Mouse (Mus musculus): ENCODE data around the gene Tbx10.
A peak's percentile ranks its signal among the peaks of the same experiment; 100 is the strongest.

- peak; percentile 91 for TF ChIP-seq MXI1 (IDR thresholded peaks at IDR 0.05; ENCODE audit: low read depth, low read length)
- no peak for TF ChIP-seq MEF2A (IDR thresholded peaks at IDR 0.05; ENCODE audit: extremely low read depth, insufficient replicate concordance, low read depth, low read length, poor library complexity, severe bottlenecking)
- peak; percentile 82 for TF ChIP-seq MAX (IDR thresholded peaks at IDR 0.05; ENCODE audit: low read length)
- TF ChIP-seq GABPA (IDR thresholded peaks at IDR 0.05; ENCODE audit: low read depth, low read length): no peak
- no peak for TF ChIP-seq POLR2AphosphoS5 (IDR thresholded peaks at IDR 0.05; ENCODE audit: borderline replicate concordance, low read depth, low read length)
- TF ChIP-seq CTCF (IDR thresholded peaks at IDR 0.05 in 2 of 3, conservative IDR thresholded peaks at IDR 0.05 in 1 of 3; ENCODE audit: control insufficient read depth in 1 of 3, insufficient read depth in 1 of 3, low read depth in 2 of 3, low read length in 3 of 3, poor library complexity in 1 of 3, severe bottlenecking in 1 of 3): peak; percentile 70 to 91 (median 73)
- TF ChIP-seq CHD1 (IDR thresholded peaks at IDR 0.05; ENCODE audit: low read depth, low read length): no peak
Observed at GRCm38 (mm10) chr19:4012432-4013022, 20.0 kb downstream of the Tbx10 start, which contains the start of gene Ndufv1.

Data from MEL (cell line).